Mouse (Mus musculus) embryonic facial prominence, embryonic 11.5 days (tissue): ENCODE data around the gene Usp6nl. TPM values are rescaled to one million over a fixed set of nuclear protein-coding genes. Genes with fewer than 3 reads are reported as not detected.

Experiments used
- ATAC-seq: fragments of 200-750 bp; cut with Nextera tagmentation; replicated peaks from 2 replicates; pipeline ENCODE4 v1.8.0; 2017; ENCODE audit warnings: low read depth; ENCODE audit not compliant: insufficient number of reproducible peaks, low FRiP score, low TSS enrichment
- DNase-seq: peaks from one replicate; pipeline ENCODE4 v3.0.0-alpha.2; 2015; ENCODE audit warnings: low spot score
- H3K27ac ChIP-seq: fragments of 300-500 bp; sonication (generic); replicated peaks from 2 replicates; pipeline ENCODE4 v1.5.1; 2014; ENCODE audit warnings: mild to moderate bottlenecking, low read depth, low read length, control low read depth
- H3K27me3 ChIP-seq: fragments of 300-500 bp; sonication (generic); 2 replicates; pipeline ENCODE4 v1.6.1; 2014; ENCODE audit warnings: mild to moderate bottlenecking, low read length, moderate library complexity, mixed read lengths; ENCODE audit not compliant: control insufficient read depth, insufficient read depth
- H3K36me3 ChIP-seq: fragments of 300-500 bp; sonication (generic); replicated peaks from 2 replicates; pipeline ENCODE4 v1.6.1; 2014; ENCODE audit warnings: low read depth, mild to moderate bottlenecking, low read length, moderate library complexity, mixed read lengths; ENCODE audit not compliant: control insufficient read depth, insufficient read depth
- H3K4me1 ChIP-seq: fragments of 300-500 bp; sonication (generic); 2 replicates; pipeline ENCODE4 v1.6.1; 2014; ENCODE audit warnings: low read length, mixed read lengths; ENCODE audit not compliant: control insufficient read depth, insufficient read depth
- H3K4me2 ChIP-seq: fragments of 300-500 bp; sonication (generic); 2 replicates; pipeline ENCODE4 v1.6.1; 2014; ENCODE audit warnings: low read depth, mild to moderate bottlenecking, control low read depth, low read length, moderate library complexity
- H3K4me3 ChIP-seq: fragments of 300-500 bp; sonication (generic); 2 replicates; pipeline ENCODE4 v1.5.1; 2014; ENCODE audit warnings: low read depth, low read length, control low read depth
- H3K9ac ChIP-seq: fragments of 300-500 bp; sonication (generic); replicated peaks from 2 replicates; pipeline ENCODE4 v1.6.1; 2014; ENCODE audit warnings: mild to moderate bottlenecking, control low read depth, low read length
- H3K9me3 ChIP-seq: fragments of 300-500 bp; sonication (generic); replicated peaks from 2 replicates; pipeline ENCODE4 v1.6.1; 2016; ENCODE audit warnings: mild to moderate bottlenecking, low read length, inconsistent platforms, mixed read lengths; ENCODE audit not compliant: control insufficient read depth
- whole genome bisulfite sequencing: fragments of 180-500 bp; shearing (Covaris S2); extraction: QIAGEN DNeasy Blood & Tissue Kit; methylation state at CpG from one replicate; pipeline ENCODE4 v1.1.7; 2014; 5-methylcytosine and 5-hydroxymethylcytosine counted together
- polyA plus RNA-seq: library from polyadenylated mRNA; unstranded; fragments of >200 nt; fragmentation: Nextera tagmentation; extraction: Ambion mirVana; gene quantifications from 2 replicates; pipeline ENCODE4 v1.2.1, GENCODE M21; 2014

Usp6nl gene
- 11.4 and 12.7 TPM in 2 replicates for polyA plus RNA-seq

GRCm38 (mm10) chr2:6322376-6322901 lies at the start of gene Usp6nl:
TSS of gene Usp6nl (plus strand) at chr2:6322667.
- ATAC-seq (peak; percentile 89), DNase-seq (peak; percentile 80)
- no peaks in the 10 kb centered on the region for H3K27me3 ChIP-seq
- H3K9me3 ChIP-seq = no peaks in the 10 kb centered on the region
- peak within 1 kb of the TSS; percentile 78 for H3K4me2 ChIP-seq
- no peaks in the 10 kb centered on the region for H3K36me3 ChIP-seq
- peak within 1 kb of the TSS; percentile 97 for H3K9ac ChIP-seq
- H3K4me1 ChIP-seq = no peaks in the 10 kb centered on the region
- H3K4me3 ChIP-seq = peak within 1 kb of the TSS; percentile 92
- H3K27ac ChIP-seq = peak within 1 kb of the TSS; percentile 99
- under 1% methylated on average over 65 of the region's 75 CpGs for WGBS

- Histone ChIP-seq H3K9me3 (no peaks in the 10 kb centered on the region), H3K9ac (peak overlapping the region; percentile 18), H3K4me3 (no peak overlapping the region), H3K27ac (peak overlapping the region; percentile 35; the same call in 1 of the 2 replicates), H3K4me1 (peaks cover 4% of the 10 kb centered on the region), H3K36me3 (no peaks in the 10 kb centered on the region), H3K27me3 (no peaks in the 10 kb centered on the region), H3K4me2 (peak overlapping the region; percentile 16; the same call in 1 of the 2 replicates)
- no peak for ATAC-seq
- 14% methylated on average over 10 of the region's 10 CpGs for WGBS
- DNase-seq = peak; percentile 55
Measured at GRCm38 (mm10) chr2:6273392-6273845, 49.0 kb upstream of the Usp6nl start.

GRCm38 (mm10) chr2:6278813-6279530 lies 43.5 kb upstream of the Usp6nl start:
- DNase-seq (no peak), ATAC-seq (no peak)
- H3K9ac ChIP-seq = no peak overlapping the region
- no peaks in the 10 kb centered on the region for H3K36me3 ChIP-seq
- H3K27ac ChIP-seq = no peak overlapping the region
- WGBS = 87% methylated on average over 10 of the region's 10 CpGs
- no peak overlapping the region for H3K4me2 ChIP-seq
- H3K9me3 ChIP-seq = no peaks in the 10 kb centered on the region
- no peaks in the 10 kb centered on the region for H3K4me1 ChIP-seq
- H3K4me3 ChIP-seq = no peak overlapping the region
- no peaks in the 10 kb centered on the region for H3K27me3 ChIP-seq

DNA sequence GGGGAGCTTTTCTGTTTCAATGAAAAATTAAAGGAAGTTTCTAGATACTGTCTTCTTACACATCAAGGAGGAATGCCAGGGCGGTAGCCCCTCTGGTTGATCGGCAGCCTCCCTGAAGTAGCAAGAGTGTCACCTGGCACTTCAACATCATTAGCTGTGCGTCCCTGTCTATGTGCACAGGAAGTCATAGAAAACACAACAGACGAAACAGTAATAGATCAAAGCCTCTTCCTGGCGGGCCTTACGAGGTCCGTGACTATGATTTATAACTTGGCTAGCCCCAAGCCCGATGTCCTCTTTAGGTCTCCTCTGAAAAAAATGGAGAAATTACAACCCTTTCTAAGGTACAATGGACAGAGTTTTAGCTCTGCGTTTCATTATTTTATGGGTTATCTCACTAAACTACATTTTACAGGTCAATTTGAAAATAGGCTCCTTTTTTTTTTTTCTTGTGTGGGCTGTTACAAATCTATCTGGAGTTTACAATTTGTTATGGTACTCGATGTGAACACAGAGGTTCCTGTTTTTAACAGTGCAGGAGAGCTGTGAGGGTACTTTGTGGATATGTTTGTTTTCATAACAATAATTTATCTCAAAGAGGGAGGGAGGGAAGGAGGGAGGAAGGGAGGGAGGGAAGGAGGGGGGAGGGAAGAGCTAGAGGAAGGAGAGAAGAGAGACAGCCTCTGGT lies 42.7 kb upstream of the Usp6nl start:
- no peak overlapping the region for H3K4me3 ChIP-seq
- 69% methylated on average over 10 of the region's 10 CpGs for WGBS
- H3K4me1 ChIP-seq = no peaks in the 10 kb centered on the region
- no peaks in the 10 kb centered on the region for H3K36me3 ChIP-seq
- no peak overlapping the region for H3K27ac ChIP-seq
- no peaks in the 10 kb centered on the region for H3K27me3 ChIP-seq
- H3K9ac ChIP-seq = no peak overlapping the region
- ATAC-seq = no peak
- no peak overlapping the region for H3K4me2 ChIP-seq
- no peaks in the 10 kb centered on the region for H3K9me3 ChIP-seq
- DNase-seq = no peak

DNA sequence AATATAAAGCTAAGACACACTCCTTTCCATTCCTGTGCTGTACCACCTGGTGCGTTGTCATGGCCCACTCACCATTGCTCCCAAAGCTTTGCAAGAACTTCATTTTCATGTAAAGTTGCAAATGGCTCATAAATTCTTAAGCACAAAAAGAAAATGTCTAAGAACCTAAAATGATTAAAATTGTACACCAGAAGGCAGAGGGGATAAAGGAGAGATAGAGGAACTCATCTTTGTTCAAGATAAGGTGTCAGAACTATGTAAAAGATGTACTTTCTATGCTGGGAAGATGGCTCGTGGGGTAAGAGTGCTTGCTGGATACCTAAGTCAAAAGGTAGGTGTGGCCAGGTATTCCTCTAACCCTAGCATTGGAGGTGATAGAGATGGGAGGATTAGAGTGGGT lies 38.9 kb upstream of the Usp6nl start:
- Histone ChIP-seq H3K36me3 (no peaks in the 10 kb centered on the region), H3K27ac (no peak overlapping the region), H3K27me3 (no peaks in the 10 kb centered on the region), H3K4me3 (no peak overlapping the region), H3K4me2 (no peak overlapping the region), H3K9me3 (no peaks in the 10 kb centered on the region), H3K4me1 (no peaks in the 10 kb centered on the region), H3K9ac (no peak overlapping the region)
- WGBS = 93% methylated on average over 2 of the region's 2 CpGs
- DNase-seq = no peak
- no peak for ATAC-seq

DNA sequence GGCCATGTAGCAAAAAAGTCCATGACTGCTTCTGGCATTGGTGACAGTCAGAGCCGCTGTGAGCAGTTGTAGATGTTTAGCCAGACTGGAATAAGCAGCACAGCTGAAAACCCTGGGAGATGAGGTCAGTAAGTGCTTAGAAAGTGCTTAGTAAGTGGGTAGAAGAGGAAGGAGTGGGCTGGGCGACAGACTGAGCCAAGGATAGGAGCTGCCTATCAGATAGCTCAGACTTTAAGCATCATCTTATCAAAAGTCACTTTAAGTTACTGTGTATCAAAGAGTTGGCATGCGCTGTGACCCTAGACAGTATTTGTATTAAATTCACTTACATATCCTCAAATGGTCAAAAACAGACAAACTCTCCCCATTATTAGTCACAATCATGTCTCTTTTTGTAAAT lies 37.7 kb upstream of the Usp6nl start:
- WGBS = 80% methylated on average over 3 of the region's 3 CpGs
- H3K36me3 ChIP-seq = no peaks in the 10 kb centered on the region
- no peaks in the 10 kb centered on the region for H3K9me3 ChIP-seq
- DNase-seq = no peak
- no peaks in the 10 kb centered on the region for H3K27me3 ChIP-seq
- no peak overlapping the region for H3K27ac ChIP-seq
- H3K9ac ChIP-seq = no peak overlapping the region
- no peak for ATAC-seq
- no peak overlapping the region for H3K4me2 ChIP-seq
- H3K4me1 ChIP-seq = no peaks in the 10 kb centered on the region
- H3K4me3 ChIP-seq = no peak overlapping the region

- no peak overlapping the region for H3K9ac ChIP-seq
- no peaks in the 10 kb centered on the region for H3K36me3 ChIP-seq
- no peak overlapping the region for H3K4me3 ChIP-seq
- WGBS = 98% methylated on average over 1 of the region's 1 CpGs
- ATAC-seq = no peak
- H3K27ac ChIP-seq = no peak overlapping the region
- no peaks in the 10 kb centered on the region for H3K4me1 ChIP-seq
- no peak overlapping the region for H3K4me2 ChIP-seq
- H3K9me3 ChIP-seq = no peaks in the 10 kb centered on the region
- H3K27me3 ChIP-seq = no peaks in the 10 kb centered on the region
- DNase-seq = no peak
Measured at GRCm38 (mm10) chr2:6285794-6286193, 36.7 kb upstream of the Usp6nl start.
